Mouse (Mus musculus): Measurements from ENCODE around the gene Tdrd3. TPM values are rescaled to one million over a fixed set of nuclear protein-coding genes. Genes with fewer than 3 reads are reported as not detected.

Tdrd3 gene
- polyA plus RNA-seq, 1 experiment from 2014 or later, result 53.8 TPM

DNA sequence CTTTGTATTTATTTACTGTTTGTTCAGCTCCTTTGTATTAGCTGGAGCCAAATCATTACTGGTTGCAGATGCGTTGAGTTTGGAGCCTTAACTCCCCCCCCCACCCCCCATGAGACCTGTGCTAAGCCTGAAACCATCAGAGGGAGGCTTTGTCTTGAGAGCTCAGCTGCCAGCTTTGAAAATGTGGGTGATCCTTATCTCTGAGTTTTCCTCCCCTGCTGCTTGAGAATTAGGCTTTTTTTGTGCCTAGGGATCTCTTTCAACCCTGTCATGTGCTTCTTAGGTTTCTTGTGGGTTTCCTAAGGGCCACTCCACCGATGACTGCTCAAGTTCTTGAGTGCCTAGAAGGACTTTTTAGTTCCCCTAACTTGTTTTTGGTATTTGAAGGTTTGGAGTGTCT lies 23.3 kb downstream of the Tdrd3 start:
- ATAC-seq (ENCODE audit: low FRiP score, low TSS enrichment) (no peak), DNase-seq (no peak)
- H3K9me3 ChIP-seq (ENCODE audit: control insufficient read depth, low read length), result no peaks in the 10 kb centered on the region
- 0 out of 2 replicates have a peak, but pooled peaks cover 3% of the 10 kb centered on the region for H3K36me3 ChIP-seq (ENCODE audit: control insufficient read depth, insufficient read depth, low read length)
- WGBS, result 0% methylated on average over 2 of the region's 2 CpGs
- H3K9ac ChIP-seq (replicated peaks; ENCODE audit: low read length), result no peak overlapping the region
- no peak overlapping the region for H3K27ac ChIP-seq (replicated peaks; ENCODE audit: low read depth, low read length)
- H3K4me3 ChIP-seq (replicated peaks; ENCODE audit: low read depth, low read length), result no peak overlapping the region
- H3K27me3 ChIP-seq (ENCODE audit: control insufficient read depth, insufficient read depth, low read length), result no peaks in the 10 kb centered on the region
- peaks cover 4% of the 10 kb centered on the region; the same call in 1 of the 2 replicates for H3K4me1 ChIP-seq (ENCODE audit: control insufficient read depth, insufficient read depth, low read length)
- no peak overlapping the region for H3K4me2 ChIP-seq (ENCODE audit: low read length)

- Histone ChIP-seq H3K4me2 (ENCODE audit: low read length) (no peak overlapping the region), H3K27ac (replicated peaks; ENCODE audit: low read depth, low read length) (no peak overlapping the region), H3K9ac (replicated peaks; ENCODE audit: low read length) (no peak overlapping the region), H3K4me3 (replicated peaks; ENCODE audit: low read depth, low read length) (no peak overlapping the region), H3K36me3 (ENCODE audit: control insufficient read depth, insufficient read depth, low read length) (no peaks in the 10 kb centered on the region), H3K4me1 (ENCODE audit: control insufficient read depth, insufficient read depth, low read length) (no peaks in the 10 kb centered on the region), H3K9me3 (ENCODE audit: control insufficient read depth, low read length) (no peaks in the 10 kb centered on the region), H3K27me3 (ENCODE audit: control insufficient read depth, insufficient read depth, low read length) (no peaks in the 10 kb centered on the region)
- ATAC-seq (ENCODE audit: low FRiP score, low TSS enrichment), result no peak
- WGBS, result 91% methylated on average over 8 of the region's 8 CpGs
- no peak for DNase-seq
Measured at GRCm38 (mm10) chr14:87446331-87446913, 30.0 kb downstream of the Tdrd3 start.

DNA sequence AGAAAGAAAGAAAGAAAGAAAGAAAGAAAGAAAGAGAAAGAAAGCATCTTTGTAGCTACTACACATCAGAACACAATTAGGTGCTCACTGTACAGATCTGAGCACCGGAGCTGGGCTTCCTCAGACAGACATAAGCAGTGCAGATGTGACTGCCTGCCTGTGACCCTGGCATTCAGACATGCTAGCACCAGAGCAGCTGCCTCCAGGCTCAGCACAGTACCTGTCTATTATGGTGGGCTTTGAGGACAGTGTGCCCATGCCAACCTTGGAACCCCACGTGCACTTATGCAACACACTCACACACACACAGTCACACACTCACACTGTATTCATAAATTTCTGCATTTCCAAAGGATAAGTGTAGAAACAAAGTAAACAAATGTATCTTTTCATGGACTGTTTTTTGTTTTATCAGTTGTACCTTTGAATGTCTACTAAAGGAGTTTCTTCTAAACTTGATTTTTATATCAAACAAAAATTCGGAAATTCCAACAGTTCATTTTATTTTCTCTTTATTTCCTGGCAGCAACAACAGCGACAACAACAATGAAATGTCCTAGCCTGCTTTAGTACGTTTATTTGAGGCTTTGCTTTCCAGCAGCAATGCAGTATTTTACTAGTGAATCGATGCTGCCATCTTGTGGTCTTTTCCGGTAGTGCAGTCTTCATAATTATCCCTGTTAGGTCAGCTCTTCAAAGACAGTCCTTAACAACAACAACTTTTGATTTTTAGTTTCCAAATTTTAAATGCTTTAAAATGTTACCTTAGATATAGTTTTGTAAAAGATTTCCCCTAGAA lies 35.4 kb downstream of the Tdrd3 start:
- Histone ChIP-seq H3K4me3 (replicated peaks; ENCODE audit: low read depth, low read length) (no peak overlapping the region), H3K9me3 (ENCODE audit: control insufficient read depth, low read length) (no peaks in the 10 kb centered on the region), H3K27ac (replicated peaks; ENCODE audit: low read depth, low read length) (peak overlapping the region; percentile 70), H3K4me1 (ENCODE audit: control insufficient read depth, insufficient read depth, low read length) (no peaks in the 10 kb centered on the region), H3K36me3 (ENCODE audit: control insufficient read depth, insufficient read depth, low read length) (no peaks in the 10 kb centered on the region), H3K9ac (replicated peaks; ENCODE audit: low read length) (no peak overlapping the region), H3K27me3 (ENCODE audit: control insufficient read depth, insufficient read depth, low read length) (no peaks in the 10 kb centered on the region), H3K4me2 (ENCODE audit: low read length) (peak overlapping the region; percentile 24)
- ATAC-seq (ENCODE audit: low FRiP score, low TSS enrichment) (peak; percentile 86; the same call in 1 of the 2 replicates), DNase-seq (peak; percentile 95)
- 5% methylated on average over 7 of the region's 7 CpGs for WGBS

DNA sequence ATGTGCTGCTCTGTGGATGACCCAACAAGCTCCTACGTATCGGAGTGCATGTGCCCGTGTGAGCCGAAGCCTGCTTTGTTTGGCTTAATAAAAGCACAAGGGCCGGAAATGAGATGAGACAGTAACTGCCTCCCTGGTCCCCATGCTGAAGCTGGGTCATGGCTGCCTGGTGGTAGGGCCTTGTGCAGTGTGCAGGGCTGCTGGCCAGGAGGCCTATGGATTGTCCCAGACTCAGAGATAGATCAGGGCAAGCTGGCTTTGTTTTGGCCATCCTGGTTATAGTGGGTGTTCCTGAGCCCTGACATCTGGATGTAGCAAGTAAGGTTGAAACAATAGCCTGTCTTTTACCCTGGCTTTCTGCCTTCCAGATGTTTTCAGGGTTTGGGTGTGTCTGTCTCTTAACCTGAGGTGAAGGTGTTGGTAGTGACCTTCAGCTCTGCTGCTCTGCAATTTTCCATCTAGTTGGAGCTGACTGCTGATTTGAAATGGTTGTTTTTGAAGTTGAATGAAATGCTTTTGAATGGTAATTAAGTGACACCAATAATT lies 39.3 kb downstream of the Tdrd3 start:
- no peak for DNase-seq

DNA sequence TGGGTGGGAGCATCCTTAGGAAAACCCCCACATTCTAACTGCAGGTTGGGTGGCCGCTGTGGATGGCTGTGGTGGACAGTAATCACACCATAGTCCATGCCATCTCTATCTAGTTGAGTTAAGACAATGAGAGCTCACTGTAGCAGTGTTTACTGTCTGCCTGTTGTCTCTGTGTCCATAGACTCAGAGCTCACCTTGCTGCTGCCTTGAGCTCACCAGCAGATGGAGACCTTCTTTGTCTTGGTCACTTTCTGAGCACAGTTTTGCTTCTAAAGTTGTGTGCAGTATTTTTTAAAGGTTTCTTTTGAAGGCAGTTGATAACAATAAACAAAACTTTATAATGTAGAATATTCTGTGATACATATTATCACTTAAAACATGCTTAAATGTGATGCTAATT lies 43.3 kb downstream of the Tdrd3 start:
- Histone ChIP-seq H3K4me3 (replicated peaks; ENCODE audit: low read depth, low read length) (no peak overlapping the region), H3K27ac (replicated peaks; ENCODE audit: low read depth, low read length) (no peak overlapping the region), H3K9me3 (ENCODE audit: control insufficient read depth, low read length) (no peaks in the 10 kb centered on the region), H3K4me1 (ENCODE audit: control insufficient read depth, insufficient read depth, low read length) (peaks cover 3% of the 10 kb centered on the region; the same call in 1 of the 2 replicates), H3K4me2 (ENCODE audit: low read length) (no peak overlapping the region), H3K27me3 (ENCODE audit: control insufficient read depth, insufficient read depth, low read length) (no peaks in the 10 kb centered on the region), H3K36me3 (ENCODE audit: control insufficient read depth, insufficient read depth, low read length) (no peaks in the 10 kb centered on the region), H3K9ac (replicated peaks; ENCODE audit: low read length) (no peak overlapping the region)
- ATAC-seq (ENCODE audit: low FRiP score, low TSS enrichment) (no peak), DNase-seq (peak; percentile 22)
- WGBS, result 97% methylated on average over 1 of the region's 1 CpGs

More for the DNA sequence above, 39.3 kb downstream of the Tdrd3 start:
- Histone ChIP-seq H3K4me2 (ENCODE audit: low read length) (no peak overlapping the region), H3K36me3 (ENCODE audit: control insufficient read depth, insufficient read depth, low read length) (no peaks in the 10 kb centered on the region), H3K27ac (replicated peaks; ENCODE audit: low read depth, low read length) (0 out of 2 replicates have a peak overlapping the region, but pooled peaks have one; percentile 8), H3K4me3 (replicated peaks; ENCODE audit: low read depth, low read length) (no peak overlapping the region), H3K27me3 (ENCODE audit: control insufficient read depth, insufficient read depth, low read length) (no peaks in the 10 kb centered on the region), H3K4me1 (ENCODE audit: control insufficient read depth, insufficient read depth, low read length) (no peaks in the 10 kb centered on the region), H3K9me3 (ENCODE audit: control insufficient read depth, low read length) (no peaks in the 10 kb centered on the region), H3K9ac (replicated peaks; ENCODE audit: low read length) (no peak overlapping the region)
- 64% methylated on average over 5 of the region's 5 CpGs for WGBS
- ATAC-seq (ENCODE audit: low FRiP score, low TSS enrichment), result no peak

- ATAC-seq (ENCODE audit: low FRiP score, low TSS enrichment), result no peak
- 83% methylated on average over 12 of the region's 12 CpGs for WGBS
- Histone ChIP-seq H3K9ac (replicated peaks; ENCODE audit: low read length) (no peak overlapping the region), H3K36me3 (ENCODE audit: control insufficient read depth, insufficient read depth, low read length) (no peaks in the 10 kb centered on the region), H3K4me1 (ENCODE audit: control insufficient read depth, insufficient read depth, low read length) (peaks cover 3% of the 10 kb centered on the region; the same call in 1 of the 2 replicates), H3K27ac (replicated peaks; ENCODE audit: low read depth, low read length) (no peak overlapping the region), H3K4me3 (replicated peaks; ENCODE audit: low read depth, low read length) (no peak overlapping the region), H3K4me2 (ENCODE audit: low read length) (no peak overlapping the region), H3K9me3 (ENCODE audit: control insufficient read depth, low read length) (no peaks in the 10 kb centered on the region), H3K27me3 (ENCODE audit: control insufficient read depth, insufficient read depth, low read length) (no peaks in the 10 kb centered on the region)
- no peak for DNase-seq
Measured at GRCm38 (mm10) chr14:87461543-87461942, 45.1 kb downstream of the Tdrd3 start.

DNA sequence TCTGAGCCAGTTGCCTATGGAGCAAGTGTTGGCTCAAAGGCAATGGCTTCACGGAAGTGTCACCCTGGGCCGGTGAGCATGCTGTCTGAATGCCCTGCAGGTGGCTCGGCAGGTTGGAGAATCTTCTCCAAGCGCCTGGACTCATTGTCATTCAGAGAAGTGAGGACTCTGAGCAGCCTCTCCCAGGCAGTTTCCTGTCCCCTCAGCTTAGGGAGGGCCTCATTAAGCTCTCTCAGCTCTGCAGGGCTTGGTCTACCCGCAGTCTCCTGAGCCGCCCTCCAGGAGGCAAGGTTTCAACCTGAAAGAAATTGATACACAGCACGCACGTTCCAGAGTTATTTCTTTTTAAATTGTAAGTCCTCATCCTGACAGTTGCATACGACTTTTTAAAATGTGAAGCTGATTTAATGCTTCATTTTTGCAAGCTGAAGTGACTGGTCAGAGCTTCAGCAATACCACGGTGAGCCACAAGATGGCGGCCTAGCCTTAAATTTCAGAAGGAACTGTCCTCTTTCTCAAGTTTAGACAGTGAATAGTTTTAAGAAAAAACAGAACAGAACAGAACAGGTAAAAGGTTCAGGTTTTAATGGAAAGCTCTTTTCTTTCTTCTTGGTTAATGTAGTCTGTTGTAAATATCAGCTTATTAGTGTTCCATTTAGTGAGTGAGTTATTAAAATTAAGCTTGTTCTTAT lies 47.7 kb downstream of the Tdrd3 start:
- peaks cover 3% of the 10 kb centered on the region; the same call in 1 of the 2 replicates for H3K4me1 ChIP-seq (ENCODE audit: control insufficient read depth, insufficient read depth, low read length)
- no peaks in the 10 kb centered on the region for H3K27me3 ChIP-seq (ENCODE audit: control insufficient read depth, insufficient read depth, low read length)
- no peaks in the 10 kb centered on the region for H3K9me3 ChIP-seq (ENCODE audit: control insufficient read depth, low read length)
- H3K4me3 ChIP-seq (replicated peaks; ENCODE audit: low read depth, low read length), result no peak overlapping the region
- no peak overlapping the region for H3K9ac ChIP-seq (replicated peaks; ENCODE audit: low read length)
- H3K4me2 ChIP-seq (ENCODE audit: low read length), result no peak overlapping the region
- peak; percentile 93 for DNase-seq
- no peaks in the 10 kb centered on the region for H3K36me3 ChIP-seq (ENCODE audit: control insufficient read depth, insufficient read depth, low read length)
- peak; percentile 53; the same call in 1 of the 2 replicates for ATAC-seq (ENCODE audit: low FRiP score, low TSS enrichment)
- peak overlapping the region; percentile 26; the same call in 1 of the 2 replicates for H3K27ac ChIP-seq (replicated peaks; ENCODE audit: low read depth, low read length)
- 14% methylated on average over 11 of the region's 11 CpGs for WGBS

DNA sequence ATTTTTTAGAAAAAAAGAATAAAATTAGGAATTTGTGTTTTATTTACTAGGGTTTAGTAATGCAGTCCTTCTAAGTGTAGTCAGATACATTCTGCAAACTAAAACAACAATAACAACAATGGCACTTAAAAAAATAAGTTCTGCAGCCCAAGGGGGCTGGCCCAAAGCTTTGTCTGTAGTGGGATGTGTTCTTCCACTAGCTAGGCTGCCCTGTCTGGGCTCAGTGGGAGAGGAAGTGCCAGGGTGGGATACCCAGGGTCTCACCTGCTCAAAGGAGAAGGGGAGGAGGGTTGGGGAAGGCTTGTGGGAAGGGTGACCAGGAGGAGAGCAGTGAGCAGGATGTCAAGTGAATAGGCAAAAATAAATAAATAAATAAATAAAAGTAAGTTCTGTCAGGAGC lies 48.2 kb downstream of the Tdrd3 start:
- Histone ChIP-seq H3K4me2 (ENCODE audit: low read length) (no peak overlapping the region), H3K27me3 (ENCODE audit: control insufficient read depth, insufficient read depth, low read length) (no peaks in the 10 kb centered on the region), H3K4me3 (replicated peaks; ENCODE audit: low read depth, low read length) (no peak overlapping the region), H3K9me3 (ENCODE audit: control insufficient read depth, low read length) (no peaks in the 10 kb centered on the region), H3K9ac (replicated peaks; ENCODE audit: low read length) (no peak overlapping the region), H3K4me1 (ENCODE audit: control insufficient read depth, insufficient read depth, low read length) (peaks cover 3% of the 10 kb centered on the region; the same call in 1 of the 2 replicates), H3K27ac (replicated peaks; ENCODE audit: low read depth, low read length) (no peak overlapping the region), H3K36me3 (ENCODE audit: control insufficient read depth, insufficient read depth, low read length) (no peaks in the 10 kb centered on the region)
- no peak for DNase-seq
- no peak for ATAC-seq (ENCODE audit: low FRiP score, low TSS enrichment)

Data from midbrain, embryonic 14.5 days (tissue).